Mouse (Mus musculus) kidney, postnatal 0 days (tissue): ENCODE data around the gene Dazl. TPM values are rescaled to one million over a fixed set of nuclear protein-coding genes. Genes with fewer than 3 reads are reported as not detected.
A peak's percentile ranks its signal among the peaks of the same experiment; 100 is the strongest.

Source experiments
- ATAC-seq: fragments of 200-750 bp; cut with Nextera tagmentation; replicated peaks from 2 replicates; pipeline ENCODE4 v1.8.0; 2017; ENCODE audit warnings: low read depth, moderate number of reproducible peaks, moderate TSS enrichment, moderate library complexity; ENCODE audit not compliant: low FRiP score
- DNase-seq: peaks from one replicate; pipeline ENCODE4 v3.0.0-alpha.2; 2016; ENCODE audit warnings: low spot score
- H3K27ac ChIP-seq: fragments of 300-500 bp; sonication (generic); 2 replicates; pipeline ENCODE4 v1.5.1; 2014; ENCODE audit warnings: mild to moderate bottlenecking
- H3K27me3 ChIP-seq: fragments of 300-500 bp; sonication (generic); 2 replicates; pipeline ENCODE4 v1.6.1; 2014; ENCODE audit warnings: low read length, mixed read lengths; ENCODE audit not compliant: insufficient read depth
- H3K36me3 ChIP-seq: fragments of 300-500 bp; sonication (generic); 2 replicates; pipeline ENCODE4 v1.6.1; 2014; ENCODE audit warnings: low read length, mixed read lengths; ENCODE audit not compliant: insufficient read depth
- H3K4me1 ChIP-seq: fragments of 300-500 bp; sonication (generic); replicated peaks from 2 replicates; pipeline ENCODE4 v1.6.1; 2014; ENCODE audit warnings: antibody characterized with exemption, low read length, mixed read lengths; ENCODE audit not compliant: insufficient read depth
- H3K4me2 ChIP-seq: fragments of 300-500 bp; sonication (generic); 2 replicates; pipeline ENCODE4 v1.6.1; 2014; ENCODE audit warnings: mild to moderate bottlenecking, low read length, moderate library complexity, mixed read lengths
- H3K4me3 ChIP-seq: fragments of 300-500 bp; sonication (generic); replicated peaks from 2 replicates; pipeline ENCODE4 v1.5.1; 2014; ENCODE audit warnings: low read depth, low read length
- H3K9ac ChIP-seq: fragments of 300-500 bp; sonication (generic); 2 replicates; pipeline ENCODE4 v1.6.1; 2014; ENCODE audit warnings: low read depth, low read length
- H3K9me3 ChIP-seq: fragments of 300-500 bp; sonication (generic); replicated peaks from 2 replicates; pipeline ENCODE4 v1.6.1; 2016; ENCODE audit warnings: low read length, inconsistent platforms, mixed read lengths
- CTCF ChIP-seq: IDR thresholded peaks from 2 replicates; pipeline ENCODE4 v1.5.1; 2016; ENCODE audit warnings: antibody characterized with exemption, low read depth, mild to moderate bottlenecking, moderate library complexity
- WGBS: fragments of 180-500 bp; shearing (Covaris S2); extraction: QIAGEN DNeasy Blood & Tissue Kit; methylation state at CpG from one replicate; pipeline ENCODE4 v1.1.7; 2014; 5-methylcytosine and 5-hydroxymethylcytosine counted together
- polyA plus RNA-seq: library from polyadenylated mRNA; unstranded; fragments of >200 nt; fragmentation: Nextera tagmentation; extraction: Ambion mirVana; gene quantifications from 2 replicates; pipeline ENCODE4 v1.2.1, GENCODE M21; 2015

The Dazl gene
- polyA plus RNA-seq, 1 experiment from 2014 or later = not detected

DNA sequence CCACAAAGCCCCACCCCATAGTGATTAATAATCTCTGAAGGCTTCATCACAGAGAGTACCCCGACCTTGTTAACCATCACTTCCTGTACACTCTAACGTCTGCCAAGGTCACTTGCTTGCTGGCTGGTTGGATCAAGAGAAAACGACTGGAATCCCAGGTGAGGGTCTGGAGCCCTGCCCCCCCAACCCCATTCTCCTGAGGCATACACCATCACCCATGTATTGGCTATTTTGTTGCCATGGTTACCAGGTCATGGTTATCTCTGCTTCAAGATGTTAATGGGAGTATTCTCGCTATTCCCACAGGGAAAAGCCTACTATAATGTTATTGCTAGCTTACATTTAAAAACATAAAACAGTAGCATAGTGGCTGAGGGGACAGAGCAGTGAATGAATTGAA is 48.8 kb downstream of the Dazl start:
- Histone ChIP-seq H3K9ac (no peak overlapping the region), H3K4me2 (no peak overlapping the region), H3K9me3 (no peaks in the 10 kb centered on the region), H3K4me3 (no peak overlapping the region), H3K4me1 (no peaks in the 10 kb centered on the region), H3K36me3 (no peaks in the 10 kb centered on the region), H3K27me3 (no peaks in the 10 kb centered on the region), H3K27ac (no peak overlapping the region)
- no peak for DNase-seq
- WGBS = 56% methylated on average over 4 of the region's 4 CpGs
- ATAC-seq = no peak
- TF ChIP-seq CTCF = no peak

- Histone ChIP-seq H3K4me1 (no peaks in the 10 kb centered on the region), H3K9me3 (no peaks in the 10 kb centered on the region), H3K27ac (no peak overlapping the region), H3K4me2 (no peak overlapping the region), H3K27me3 (no peaks in the 10 kb centered on the region), H3K36me3 (no peaks in the 10 kb centered on the region), H3K9ac (no peak overlapping the region), H3K4me3 (no peak overlapping the region)
- no peak for ATAC-seq
- no peak for TF ChIP-seq CTCF
- WGBS = 77% methylated on average over 11 of the region's 11 CpGs
- no peak for DNase-seq
Observed at GRCm38 (mm10) chr17:50243326-50243725, 50.1 kb downstream of the Dazl start.

DNA sequence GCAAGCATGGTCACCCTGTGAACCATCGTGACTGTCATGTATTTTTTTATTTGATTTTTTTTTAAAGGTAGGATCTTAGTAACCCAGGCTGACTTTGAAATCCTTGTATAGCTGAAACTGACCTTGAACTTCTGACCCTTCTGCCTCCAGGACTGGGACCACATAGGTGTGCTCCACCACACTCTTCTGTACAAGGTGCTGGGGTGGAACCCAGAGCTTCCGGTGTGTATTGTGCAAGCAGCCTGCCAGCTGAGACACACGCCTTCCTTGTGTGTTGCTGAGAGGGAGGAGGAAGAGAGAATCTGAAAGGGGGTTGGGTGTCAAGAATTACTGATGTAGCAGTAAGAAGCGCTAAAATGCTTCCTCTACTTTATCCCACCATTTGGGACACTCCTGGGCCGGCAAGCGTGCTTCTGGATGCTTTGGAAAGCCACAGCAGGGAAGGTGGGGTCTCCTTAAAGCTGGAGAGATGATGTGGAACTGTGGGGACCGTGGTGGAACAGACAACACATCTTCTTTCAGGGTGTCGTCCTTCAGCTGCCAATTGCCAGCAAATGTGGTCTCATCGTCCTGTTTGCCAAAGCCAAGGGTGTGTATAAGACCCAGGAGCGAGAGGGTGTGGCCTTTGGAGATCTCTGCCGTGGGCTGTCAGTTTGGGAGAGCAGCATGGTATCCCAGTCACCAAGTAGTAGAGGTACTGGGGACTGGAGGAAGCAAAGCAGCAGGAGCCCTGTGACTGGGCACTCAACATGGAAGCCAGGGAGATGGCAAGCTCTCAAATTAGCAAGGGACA is 55.4 kb downstream of the Dazl start:
- H3K4me1 ChIP-seq = no peaks in the 10 kb centered on the region
- H3K9me3 ChIP-seq = no peaks in the 10 kb centered on the region
- no peak for TF ChIP-seq CTCF
- no peaks in the 10 kb centered on the region for H3K36me3 ChIP-seq
- ATAC-seq (peak; percentile 54; the same call in 1 of the 2 replicates), DNase-seq (no peak)
- no peak overlapping the region for H3K27ac ChIP-seq
- H3K9ac ChIP-seq = no peak overlapping the region
- no peaks in the 10 kb centered on the region for H3K27me3 ChIP-seq
- H3K4me2 ChIP-seq = no peak overlapping the region
- WGBS = 60% methylated on average over 11 of the region's 11 CpGs
- H3K4me3 ChIP-seq = no peak overlapping the region

DNA sequence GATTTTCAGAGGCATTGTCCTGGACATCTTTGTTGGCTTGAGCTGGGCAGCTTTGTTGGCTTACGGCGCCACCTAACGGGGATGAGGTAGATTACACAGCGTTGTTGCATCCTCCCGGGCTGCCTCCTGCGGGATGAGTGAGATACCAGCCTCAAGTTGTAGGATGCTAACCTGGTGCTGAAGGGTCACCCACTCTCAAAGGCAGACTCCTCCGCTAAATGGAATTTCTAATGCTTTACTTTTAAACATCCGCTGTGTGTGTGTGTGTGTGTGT is 56.1 kb downstream of the Dazl start:
- ATAC-seq (peak; percentile 43; the same call in 1 of the 2 replicates), DNase-seq (peak; percentile 90)
- Histone ChIP-seq H3K27ac (no peak overlapping the region), H3K4me3 (no peak overlapping the region), H3K36me3 (no peaks in the 10 kb centered on the region), H3K27me3 (no peaks in the 10 kb centered on the region), H3K9ac (no peak overlapping the region), H3K4me1 (no peaks in the 10 kb centered on the region), H3K9me3 (no peaks in the 10 kb centered on the region), H3K4me2 (no peak overlapping the region)
- TF ChIP-seq CTCF = peak; percentile 98
- WGBS = 6% methylated on average over 8 of the region's 8 CpGs

DNA sequence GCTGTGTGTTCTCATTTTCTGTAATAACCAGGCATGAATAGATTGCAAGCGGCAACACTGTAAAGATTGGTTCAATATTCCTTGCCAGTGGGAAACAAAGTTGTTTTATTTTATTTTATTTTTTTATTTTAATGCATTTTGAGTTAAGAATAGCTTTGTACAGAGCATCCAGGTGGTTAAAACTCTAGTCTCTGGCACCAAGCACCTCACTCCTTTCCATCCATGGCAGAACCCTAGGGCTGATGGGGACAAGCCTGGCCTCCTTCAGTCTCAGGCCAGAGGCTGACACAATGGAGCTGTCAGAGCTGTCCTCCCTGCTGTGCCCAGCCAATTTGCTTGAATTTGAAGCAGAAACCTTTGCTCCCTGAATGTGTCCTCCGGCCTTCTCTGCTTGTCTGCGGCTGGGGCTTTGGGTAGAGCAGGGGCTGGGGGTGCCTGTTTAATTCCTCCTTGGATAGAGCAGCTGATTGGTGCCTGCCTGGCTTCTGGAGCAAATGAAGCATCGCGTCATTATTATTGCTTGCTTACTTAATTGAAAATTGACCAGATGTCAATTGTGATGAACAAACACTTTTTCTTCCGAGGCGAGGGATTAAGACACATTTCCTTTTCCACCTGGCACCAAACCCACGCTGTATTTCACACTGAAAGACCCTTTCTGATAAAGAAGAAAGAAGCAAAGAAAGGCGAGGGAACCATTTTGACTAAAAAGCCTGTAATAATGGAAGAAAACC is 56.6 kb downstream of the Dazl start:
- no peak overlapping the region for H3K4me3 ChIP-seq
- H3K36me3 ChIP-seq = no peaks in the 10 kb centered on the region
- no peak overlapping the region for H3K9ac ChIP-seq
- no peaks in the 10 kb centered on the region for H3K27me3 ChIP-seq
- no peak for DNase-seq
- ATAC-seq = no peak
- no peak overlapping the region for H3K4me2 ChIP-seq
- 56% methylated on average over 9 of the region's 9 CpGs for WGBS
- no peaks in the 10 kb centered on the region for H3K9me3 ChIP-seq
- H3K4me1 ChIP-seq = no peaks in the 10 kb centered on the region
- H3K27ac ChIP-seq = no peak overlapping the region
- TF ChIP-seq CTCF = no peak

GRCm38 (mm10) chr17:50235943-50236701 is 57.3 kb downstream of the Dazl start:
- Histone ChIP-seq H3K27ac (no peak overlapping the region), H3K36me3 (no peaks in the 10 kb centered on the region), H3K4me1 (no peaks in the 10 kb centered on the region), H3K9ac (no peak overlapping the region), H3K27me3 (no peaks in the 10 kb centered on the region), H3K9me3 (no peaks in the 10 kb centered on the region), H3K4me3 (no peak overlapping the region), H3K4me2 (no peak overlapping the region)
- ATAC-seq = no peak
- DNase-seq = no peak
- TF ChIP-seq CTCF = no peak
- 49% methylated on average over 13 of the region's 13 CpGs for WGBS
